Mouse (Mus musculus): ENCODE results near the gene Gm28042. TPM values are rescaled to one million over a fixed set of nuclear protein-coding genes. Genes with fewer than 3 reads are reported as not detected.

Gm28042 gene
- total RNA-seq (2021): 1 to 10 TPM; 1.1 to 2.1 TPM
- long read RNA-seq, experiment 1, partial matches to known transcripts: 0 of 2 reads
- long read RNA-seq, experiment 1, other reads (novel, unspliced or antisense): 2 of 2 reads
- long read RNA-seq, experiment 2, partial matches to known transcripts: 2 of 8 reads
- long read RNA-seq, experiment 2, other reads (novel, unspliced or antisense): 6 of 8 reads

GRCm38 (mm10) chr2:120026984-120027949 is at the start of gene Gm28042, which contains the start of gene Jmjd7:
Gene Gm28042 (plus strand): TSS chr2:120027493.
Gene Jmjd7 (plus strand): TSS chr2:120027483.
- intact Hi-C loops (cut with DNase I): loop anchor here (5.0 kb wide), 1 partner anchor 55 kb away; the partner anchor contains the start of gene Mapkbp1
- DNase-seq: peak; percentile 91 to 95

- no peak for DNase-seq
- intact Hi-C loops (cut with DNase I): no loop called here
Measured at GRCm38 (mm10) chr2:119980343-119980986, 46.8 kb upstream of the Gm28042 start.

GRCm38 (mm10) chr2:119981631-119982030 is 45.7 kb upstream of the Gm28042 start:
- DNase-seq: no peak
- intact Hi-C loops (cut with DNase I): no loop called here

GRCm38 (mm10) chr2:119985871-119986270 is 41.4 kb upstream of the Gm28042 start:
- intact Hi-C loops (cut with DNase I): no loop called here
- DNase-seq: no peak

- intact Hi-C loops (cut with DNase I): no loop called here
- DNase-seq: no peak
Measured at GRCm38 (mm10) chr2:119986369-119986768, 40.9 kb upstream of the Gm28042 start.

- no peak for DNase-seq
- intact Hi-C loops (cut with DNase I): no loop called here
Measured at GRCm38 (mm10) chr2:119987441-119987840, 39.9 kb upstream of the Gm28042 start.

- intact Hi-C loops (cut with DNase I): no loop called here
- DNase-seq: no peak
Measured at GRCm38 (mm10) chr2:119988952-119989351, 38.3 kb upstream of the Gm28042 start.

- intact Hi-C loops (cut with DNase I): no loop called here
- no peak for DNase-seq
Measured at GRCm38 (mm10) chr2:119990881-119991280, 36.4 kb upstream of the Gm28042 start.

- DNase-seq: no peak
- intact Hi-C loops (cut with DNase I): no loop called here
Measured at GRCm38 (mm10) chr2:119992349-119992748, 34.9 kb upstream of the Gm28042 start.

GRCm38 (mm10) chr2:119993515-119993914 is 33.8 kb upstream of the Gm28042 start:
- no peak for DNase-seq
- intact Hi-C loops (cut with DNase I): no loop called here

- intact Hi-C loops (cut with DNase I): no loop called here
Measured at GRCm38 (mm10) chr2:119994839-119995238, 32.5 kb upstream of the Gm28042 start.

GRCm38 (mm10) chr2:119995391-119996281 is 31.7 kb upstream of the Gm28042 start:
- intact Hi-C loops (cut with DNase I): no loop called here
- peak in 1 of 2 experiments; percentile 29 for DNase-seq

More at GRCm38 (mm10) chr2:119994839-119995238, 32.5 kb upstream of the Gm28042 start:
- DNase-seq: no peak

GRCm38 (mm10) chr2:119997354-119997753 is 29.9 kb upstream of the Gm28042 start:
- intact Hi-C loops (cut with DNase I): no loop called here
- no peak for DNase-seq

GRCm38 (mm10) chr2:119999731-120000130 is 27.6 kb upstream of the Gm28042 start:
- DNase-seq: no peak
- intact Hi-C loops (cut with DNase I): no loop called here

- DNase-seq: no peak
- intact Hi-C loops (cut with DNase I): no loop called here
Measured at GRCm38 (mm10) chr2:120000882-120001584, 26.3 kb upstream of the Gm28042 start.

GRCm38 (mm10) chr2:120001956-120002355 is 25.3 kb upstream of the Gm28042 start:
- intact Hi-C loops (cut with DNase I): no loop called here
- DNase-seq: no peak

GRCm38 (mm10) chr2:120003970-120004369 is 23.3 kb upstream of the Gm28042 start:
- intact Hi-C loops (cut with DNase I): no loop called here
- no peak for DNase-seq

GRCm38 (mm10) chr2:120006696-120007095 is 20.6 kb upstream of the Gm28042 start:
- DNase-seq: no peak
- intact Hi-C loops (cut with DNase I): no loop called here

- intact Hi-C loops (cut with DNase I): no loop called here
- no peak for DNase-seq
Measured at GRCm38 (mm10) chr2:120007680-120008210, 19.5 kb upstream of the Gm28042 start.
